Mouse (Mus musculus): ENCODE data around the gene Gm8909.

GRCm38 (mm10) chr17:36189491-36190168 is 21.3 kb upstream of the Gm8909 start:
- TF ChIP-seq POLR2AphosphoS2 (IDR thresholded peaks at IDR 0.05; ENCODE audit: insufficient read length, low read depth), result no peak
- TF ChIP-seq REST (IDR thresholded peaks at IDR 0.05; ENCODE audit: insufficient read depth, insufficient read length), result no peak
- no peak for TF ChIP-seq POLR2A (IDR thresholded peaks at IDR 0.05; ENCODE audit: insufficient read length, low read depth)
- no peak for TF ChIP-seq CEBPB (IDR thresholded peaks at IDR 0.05; ENCODE audit: insufficient read depth, poor library complexity, severe bottlenecking)
- no peak for TF ChIP-seq MYOG (IDR thresholded peaks at IDR 0.05; ENCODE audit: control insufficient read depth in 1 of 3, insufficient read depth in 1 of 3, insufficient read length in 2 of 3, low read depth in 2 of 3)
- no peak for TF ChIP-seq TCF3 (IDR thresholded peaks at IDR 0.05; ENCODE audit: insufficient read length, low read depth)
- TF ChIP-seq USF1 (IDR thresholded peaks at IDR 0.05; ENCODE audit: low read depth), result no peak
- TF ChIP-seq MAX (IDR thresholded peaks at IDR 0.05; ENCODE audit: low read depth), result no peak
- no peak for TF ChIP-seq E2F4 (IDR thresholded peaks at IDR 0.05; ENCODE audit: insufficient read depth)
- TF ChIP-seq MYOD1 (IDR thresholded peaks at IDR 0.05; ENCODE audit: control insufficient read depth in 1 of 3, insufficient read length in 2 of 3, low read depth in 2 of 3), result no peak
